Mouse (Mus musculus) myocyte (in vitro differentiated cells): ENCODE measurements at regions not wholly inside any gene's neighbourhood (a gene's known extent, or its start where the extent isn't known, plus 50 kb on each side); places are given as distances from the start of the nearest gene placed in this dataset.

Experiments
- CEBPB ChIP-seq: IDR thresholded peaks from 2 replicates; pipeline ENCODE4 v1.6.1; 2011; ENCODE audit warnings: mild to moderate bottlenecking, moderate library complexity; ENCODE audit not compliant: poor library complexity, insufficient read depth, severe bottlenecking
- E2F4 ChIP-seq: IDR thresholded peaks from one replicate; pipeline ENCODE4 v1.6.1; 2011; ENCODE audit warnings: mild to moderate bottlenecking, control low read depth, moderate library complexity; ENCODE audit not compliant: insufficient read depth
- MAX ChIP-seq: IDR thresholded peaks from one replicate; pipeline ENCODE4 v1.6.1; 2011; ENCODE audit warnings: low read depth, mild to moderate bottlenecking, control low read depth
- MYOG ChIP-seq, 3 experiments: IDR thresholded peaks; one replicate each; pipeline ENCODE4 v1.6.1; 2011; ENCODE audit warnings: control low read depth in 2 of 3, low read depth in 2 of 3, mild to moderate bottlenecking in 2 of 3; ENCODE audit not compliant: insufficient read length in 2 of 3, control insufficient read depth in 1 of 3, insufficient read depth in 1 of 3
- POLR2A ChIP-seq: IDR thresholded peaks from one replicate; pipeline ENCODE4 v1.6.1; 2011; ENCODE audit warnings: low read depth, mild to moderate bottlenecking, control low read depth, moderate library complexity; ENCODE audit not compliant: insufficient read length
- POLR2AphosphoS2 ChIP-seq: IDR thresholded peaks from one replicate; pipeline ENCODE4 v1.6.1; 2011; ENCODE audit warnings: low read depth, control low read depth; ENCODE audit not compliant: insufficient read length
- SRF ChIP-seq: IDR thresholded peaks from one replicate; pipeline ENCODE4 v1.6.1; 2011; ENCODE audit warnings: low read depth; ENCODE audit not compliant: control insufficient read depth, insufficient read length
- TCF3 ChIP-seq: IDR thresholded peaks from one replicate; pipeline ENCODE4 v1.6.1; 2011; ENCODE audit warnings: low read depth, control low read depth; ENCODE audit not compliant: insufficient read length
- USF1 ChIP-seq: IDR thresholded peaks from one replicate; pipeline ENCODE4 v1.6.1; 2011; ENCODE audit warnings: low read depth, mild to moderate bottlenecking, control low read depth, moderate library complexity

DNA sequence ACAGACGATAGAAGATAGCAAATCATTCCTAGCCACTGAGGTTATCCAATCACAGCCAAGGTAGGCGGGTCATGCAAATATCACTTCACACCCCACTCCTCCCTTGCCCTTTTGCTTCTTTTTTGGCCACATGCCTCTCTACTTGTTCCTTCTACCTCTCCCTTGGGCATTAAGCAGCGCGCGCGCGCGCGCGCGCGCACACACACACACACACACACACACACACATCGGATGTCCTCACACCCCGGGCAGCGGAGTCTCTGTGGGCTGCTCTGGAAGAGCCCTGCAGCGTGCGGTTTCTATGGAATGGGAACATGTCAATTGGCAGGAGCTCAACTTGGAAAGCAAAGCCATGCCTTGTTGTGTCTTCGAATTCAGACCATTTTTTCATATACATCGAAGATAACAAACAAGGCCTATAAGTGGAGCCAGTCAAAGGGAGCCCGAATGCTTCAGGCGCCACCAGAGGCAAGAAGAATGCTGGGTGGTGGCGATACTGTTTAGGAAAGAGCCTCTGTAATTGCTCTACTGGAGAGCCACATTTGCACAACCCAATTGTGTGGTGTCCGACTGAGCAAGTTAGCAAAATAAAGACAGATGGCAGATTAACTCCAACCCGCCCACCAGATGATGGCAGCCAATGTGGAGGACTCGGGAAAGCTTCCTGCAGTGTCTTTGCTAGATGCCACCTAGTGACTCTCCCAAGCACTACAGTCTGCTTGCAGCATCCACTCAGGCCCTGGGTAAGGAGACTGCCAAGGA is 183.3 kb upstream of the Serp2 start:
- TF ChIP-seq USF1 (no peak), POLR2A (no peak), E2F4 (no peak), MAX (no peak), MYOG (IDR thresholded peaks at IDR 0.05; ENCODE audit: control insufficient read depth in 1 of 3, insufficient read depth in 1 of 3, insufficient read length in 2 of 3, low read depth in 2 of 3) (no peak), TCF3 (no peak), POLR2AphosphoS2 (no peak), CEBPB (no peak), SRF (no peak)
